Mouse (Mus musculus) left cerebral cortex, postnatal 10 days (tissue): ENCODE measurements around the gene Nus1. TPM values are rescaled to one million over a fixed set of nuclear protein-coding genes. Genes with fewer than 3 reads are reported as not detected.

ENCODE experiments used
- DNase-seq, 2 experiments: peaks; one replicate each; pipeline ENCODE4 v3.0.0; 2021 to 2022; ENCODE audit warnings: low spot score in 2 of 2, mixed read lengths in 1 of 2; ENCODE audit errors: extremely low spot score in 1 of 2
- intact Hi-C: fragments of 180-260 bp; cut with DNase I; formaldehyde crosslinking; loops from one replicate; pipeline ENCODE4 v1.15.1; 2025
- total RNA-seq, 2 experiments: library from RNA; stranded (reverse); gene quantifications; 2 replicates each; pipeline ENCODE4 v1.2.3; 2021

Nus1 gene
- total RNA-seq, result 10 to 100 TPM; 61.9 to 65.2 TPM

- intact Hi-C loops, result loop anchor here (5.0 kb wide), 1 partner anchor 930 kb away; no protein-coding TSS in a partner anchor
- peak; percentile 97 to 98 for DNase-seq
Measured at GRCm38 (mm10) chr10:52417299-52417997, at the start of gene Nus1. Gene Nus1 (plus strand): TSS chr10:52417547.

GRCm38 (mm10) chr10:52368376-52368775 lies 49.0 kb upstream of the Nus1 start:
- intact Hi-C loops, result no loop called here
- DNase-seq, result no peak

GRCm38 (mm10) chr10:52373834-52374233 lies 43.5 kb upstream of the Nus1 start:
- intact Hi-C loops, result no loop called here
- DNase-seq, result no peak

GRCm38 (mm10) chr10:52374651-52375050 lies 42.7 kb upstream of the Nus1 start:
- intact Hi-C loops, result no loop called here
- DNase-seq, result no peak

- DNase-seq, result no peak
- intact Hi-C loops, result no loop called here
Measured at GRCm38 (mm10) chr10:52376422-52376821, 40.9 kb upstream of the Nus1 start.

GRCm38 (mm10) chr10:52377813-52378212 lies 39.5 kb upstream of the Nus1 start:
- DNase-seq, result no peak
- intact Hi-C loops, result no loop called here

- DNase-seq, result peak; percentile 27 to 42
- intact Hi-C loops, result loop anchor here (5.0 to 10.0 kb wide), 2 partner anchors 164 to 827 kb away; no protein-coding TSS in a partner anchor
Measured at GRCm38 (mm10) chr10:52381321-52381801, 36.0 kb upstream of the Nus1 start.

- intact Hi-C loops, result loop anchor here (2.0 to 10.0 kb wide), 3 partner anchors 149 to 827 kb away; partner anchors contain the start of gene Dcbld1
Measured at GRCm38 (mm10) chr10:52381845-52382591, 35.3 kb upstream of the Nus1 start, which contains the start of gene Gopc. Gene Gopc (minus strand): TSS chr10:52382124.

GRCm38 (mm10) chr10:52383022-52383421 lies 34.3 kb upstream of the Nus1 start:
- intact Hi-C loops, result loop anchor here (2.0 to 10.0 kb wide), 3 partner anchors 150 to 828 kb away; partner anchors contain the start of gene Dcbld1

More at GRCm38 (mm10) chr10:52381845-52382591, 35.3 kb upstream of the Nus1 start, which contains the start of gene Gopc:
- peak; percentile 97 to 99 for DNase-seq

GRCm38 (mm10) chr10:52383522-52383921 lies 33.8 kb upstream of the Nus1 start:
- no peak for DNase-seq
- intact Hi-C loops, result loop anchor here (2.0 to 10.0 kb wide), 3 partner anchors 151 to 829 kb away; partner anchors contain the start of gene Dcbld1

More at GRCm38 (mm10) chr10:52383022-52383421, 34.3 kb upstream of the Nus1 start:
- DNase-seq, result no peak

GRCm38 (mm10) chr10:52384823-52385610 lies 32.3 kb upstream of the Nus1 start:
- intact Hi-C loops, result loop anchor here (5.0 to 10.0 kb wide), 4 partner anchors 168 to 830 kb away; no protein-coding TSS in a partner anchor
- peak; percentile 31 to 33 for DNase-seq

GRCm38 (mm10) chr10:52387192-52387591 lies 30.2 kb upstream of the Nus1 start:
- intact Hi-C loops, result loop anchor here (5.0 to 10.0 kb wide), 3 partner anchors 285 to 832 kb away; no protein-coding TSS in a partner anchor
- no peak for DNase-seq

GRCm38 (mm10) chr10:52388922-52389430 lies 28.4 kb upstream of the Nus1 start, which contains the start of gene Nepn:
Gene Nepn (plus strand): TSS chr10:52388972.
- intact Hi-C loops, result loop anchor here (5.0 to 10.0 kb wide), 3 partner anchors 287 to 834 kb away; no protein-coding TSS in a partner anchor
- DNase-seq, result no peak

GRCm38 (mm10) chr10:52389438-52389837 lies 27.9 kb upstream of the Nus1 start:
- intact Hi-C loops, result loop anchor here (5.0 to 10.0 kb wide), 3 partner anchors 287 to 835 kb away; no protein-coding TSS in a partner anchor

GRCm38 (mm10) chr10:52391208-52391607 lies 26.1 kb upstream of the Nus1 start:
- intact Hi-C loops, result no loop called here
- DNase-seq, result no peak

More at GRCm38 (mm10) chr10:52389438-52389837, 27.9 kb upstream of the Nus1 start:
- DNase-seq, result no peak

- intact Hi-C loops, result no loop called here
- DNase-seq, result no peak
Measured at GRCm38 (mm10) chr10:52396647-52397046, 20.7 kb upstream of the Nus1 start.

GRCm38 (mm10) chr10:52398715-52399114 lies 18.6 kb upstream of the Nus1 start:
- intact Hi-C loops, result no loop called here

GRCm38 (mm10) chr10:52399722-52400121 lies 17.6 kb upstream of the Nus1 start:
- intact Hi-C loops, result no loop called here
- no peak for DNase-seq

More at GRCm38 (mm10) chr10:52398715-52399114, 18.6 kb upstream of the Nus1 start:
- no peak for DNase-seq
